Mouse (Mus musculus) adrenal gland, postnatal 14 days (tissue): ENCODE data around the gene Gtf2a1. TPM values are rescaled to one million over a fixed set of nuclear protein-coding genes. Genes with fewer than 3 reads are reported as not detected.
"Not testable (repeated sequence)": the region's sequence is repeated elsewhere in the genome, so short reads cannot be mapped to it uniquely, and the experiment has no call there.

Source experiments
- DNase-seq: peaks from one replicate; pipeline ENCODE4 v3.0.0; 2021; ENCODE audit warnings: mixed read lengths
- total RNA-seq: library from RNA; stranded (reverse); gene quantifications from 2 replicates; pipeline ENCODE4 v1.2.3, GENCODE M21; 2021

Gtf2a1 gene
- total RNA-seq, 1 experiment from 2014 or later: 39.4 TPM

GRCm38 (mm10) chr12:91581204-91582070 lies 8.8 kb downstream of the Gtf2a1 start:
- no peak for DNase-seq

GRCm38 (mm10) chr12:91579665-91580064 lies 10.6 kb downstream of the Gtf2a1 start:
- no peak for DNase-seq

- no peak for DNase-seq
Measured at GRCm38 (mm10) chr12:91571708-91572107, 18.6 kb downstream of the Gtf2a1 start.

GRCm38 (mm10) chr12:91569255-91569654 lies 21.0 kb downstream of the Gtf2a1 start:
- no peak for DNase-seq

GRCm38 (mm10) chr12:91567145-91567544 lies 23.1 kb downstream of the Gtf2a1 start:
- DNase-seq: no peak

- DNase-seq: not testable (repeated sequence)
Measured at GRCm38 (mm10) chr12:91558152-91558551, 32.1 kb downstream of the Gtf2a1 start.

GRCm38 (mm10) chr12:91557358-91558005 lies 32.8 kb downstream of the Gtf2a1 start:
- DNase-seq: not testable (repeated sequence)

- DNase-seq: peak; percentile 68
Measured at GRCm38 (mm10) chr12:91551773-91552526, 38.3 kb downstream of the Gtf2a1 start.

- no peak for DNase-seq
Measured at GRCm38 (mm10) chr12:91549471-91549870, 40.8 kb downstream of the Gtf2a1 start.

- no peak for DNase-seq
Measured at GRCm38 (mm10) chr12:91540202-91540601, 50.1 kb downstream of the Gtf2a1 start.

- DNase-seq: peak; percentile 6
Measured at GRCm38 (mm10) chr12:91534514-91534913, 55.8 kb downstream of the Gtf2a1 start.

GRCm38 (mm10) chr12:91523626-91524025 lies 66.7 kb downstream of the Gtf2a1 start:
- no peak for DNase-seq

- DNase-seq: no peak
Measured at GRCm38 (mm10) chr12:91517808-91518207, 72.5 kb downstream of the Gtf2a1 start.

- DNase-seq: no peak
Measured at GRCm38 (mm10) chr12:91513980-91514379, 76.3 kb downstream of the Gtf2a1 start.

GRCm38 (mm10) chr12:91511766-91512165 lies 78.5 kb downstream of the Gtf2a1 start:
- no peak for DNase-seq

Other genes with a start within 250 kb of the Gtf2a1 start
- 6.6 and 8.7 TPM in 2 replicates for gene Cep128, start 206.1 kb downstream of the Gtf2a1 start, total RNA-seq
- 1.7 and 2.3 TPM in 2 replicates for gene Tshr, start 205.9 kb downstream of the Gtf2a1 start, total RNA-seq
- 6.4 and 10.1 TPM in 2 replicates for gene Ston2, start 197.9 kb upstream of the Gtf2a1 start, total RNA-seq